In genomic region chr5:36719601-36720000, GRCm38 (mm10) we compare ENCODE assay signal across 28 mouse cellular contexts. TPM values are rescaled to one million over a fixed set of nuclear protein-coding genes. Genes with fewer than 3 reads are reported as not detected.
DNase-seq lines count a peak whose midpoint lies in the region; ATAC-seq and TF ChIP-seq lines count a peak whose summit lies in the region.
"Had no signal": no experiment of that assay in that cellular context is flagged by ENCODE, and none has a peak within 500 bp of the region (broad histone marks: within the 10 kb centered on the region; RNA-seq: fewer than 3 reads in every experiment).

No protein-coding gene starts in this region.

- TF ChIP-seq CTCF in liver, postnatal 0 days (IDR thresholded peaks at IDR 0.05; ENCODE audit: low read depth): no peak
- no peak for TF ChIP-seq CTCF in thymus, adult 2 months (IDR thresholded peaks at IDR 0.05; ENCODE audit: borderline replicate concordance, control insufficient read depth, extremely low read depth, insufficient read depth, low read length, poor library complexity)

- 77% methylated on average over 3 of the region's 3 CpGs for WGBS in liver, embryonic 13.5 days (ENCODE audit: insufficient replicate concordance)
- WGBS in liver, postnatal 0 days (ENCODE audit: insufficient replicate concordance): 88% methylated on average over 3 of the region's 3 CpGs
- WGBS in thymus, adult 2 months: 94% methylated on average over 3 of the region's 3 CpGs

- peaks cover 32% of the 10 kb centered on the region for H3K27me3 ChIP-seq in erythroblast, embryonic 14.5 days (ENCODE audit: control insufficient read depth)
- H3K27me3 ChIP-seq in liver, embryonic 13.5 days: peaks cover 25% of the 10 kb centered on the region
- H3K27me3 ChIP-seq in liver, postnatal 0 days (ENCODE audit: insufficient read depth, low read length): no peaks in the 10 kb centered on the region
- H3K27me3 ChIP-seq in thymus, adult 2 months (ENCODE audit: control insufficient read depth, insufficient read depth, low read length): no peaks in the 10 kb centered on the region; the same call in 1 of the 2 replicates
- H3K27me3 ChIP-seq: embryonic facial prominence, embryonic 13.5 days; heart, embryonic 13.5 days had no signal

- no peaks in the 10 kb centered on the region for H3K9me3 ChIP-seq in erythroblast, embryonic 14.5 days (ENCODE audit: control insufficient read depth, low read length)
- H3K9me3 ChIP-seq in liver, embryonic 13.5 days (replicated peaks): no peaks in the 10 kb centered on the region
- no peaks in the 10 kb centered on the region for H3K9me3 ChIP-seq in liver, postnatal 0 days (ENCODE audit: low read length)
- H3K9me3 ChIP-seq: embryonic facial prominence, embryonic 10.5 days; embryonic facial prominence, embryonic 13.5 days; heart, embryonic 13.5 days had no signal

- peak overlapping the region; percentile 99 for H3K27ac ChIP-seq in liver, embryonic 13.5 days
- H3K27ac ChIP-seq in liver, postnatal 0 days (ENCODE audit: low read depth): peak overlapping the region; percentile 12; the same call in 1 of the 2 replicates
- no peak overlapping the region for H3K27ac ChIP-seq in thymus, adult 2 months (ENCODE audit: control insufficient read depth, insufficient read depth, low read length)
- H3K27ac ChIP-seq: embryonic facial prominence, embryonic 10.5 days; embryonic facial prominence, embryonic 13.5 days; gastrocnemius, adult 2 months; hindbrain, embryonic 14.5 days; hindbrain, postnatal 0 days had no signal

- TF ChIP-seq POLR2A in thymus, adult 2 months (IDR thresholded peaks at IDR 0.05; ENCODE audit: control insufficient read depth, extremely low read depth, insufficient read depth, low read length, poor library complexity): no peak

- peak overlapping the region; percentile 72 for H3K4me2 ChIP-seq in liver, embryonic 13.5 days
- peak overlapping the region; percentile 61 for H3K4me2 ChIP-seq in liver, postnatal 0 days (ENCODE audit: low read depth, low read length)
- H3K4me2 ChIP-seq: embryonic facial prominence, embryonic 13.5 days; hindbrain, embryonic 14.5 days had no signal

- peak; percentile 71 for DNase-seq in adrenal gland, adult 2 months
- DNase-seq in adrenal gland, postnatal 10 days: no peak
- DNase-seq in liver, embryonic 13.5 days: no peak
- no peak for DNase-seq in liver
- DNase-seq in liver, postnatal 0 days: no peak
- DNase-seq in thymus, adult 2 months: no peak
- DNase-seq: cerebellum, adult 11 months; cerebellum, adult 8-10 months; cerebellum, postnatal 10 days; cerebellum, postnatal 36 days; embryo, embryonic 11 days; forebrain, postnatal 0 days; gastrocnemius, postnatal 14 days; heart, adult 18-20 months; heart, postnatal 14 days; heart, postnatal 4 days had no signal

- peak overlapping the region; percentile 27 for H3K4me3 ChIP-seq in erythroblast, embryonic 14.5 days (replicated peaks)
- H3K4me3 ChIP-seq in liver, embryonic 13.5 days (replicated peaks): no peak overlapping the region
- no peak overlapping the region for H3K4me3 ChIP-seq in liver, postnatal 0 days (ENCODE audit: low read depth, low read length)
- H3K4me3 ChIP-seq in thymus, adult 2 months (ENCODE audit: control insufficient read depth, insufficient read depth, low read length): no peak overlapping the region
- H3K4me3 ChIP-seq: embryonic facial prominence, embryonic 10.5 days; embryonic facial prominence, embryonic 13.5 days; gastrocnemius, adult 2 months; heart, embryonic 13.5 days had no signal

- H3K9ac ChIP-seq in liver, embryonic 13.5 days: peak overlapping the region; percentile 69
- no peak overlapping the region; the same call in 1 of the 2 replicates for H3K9ac ChIP-seq in liver, postnatal 0 days (replicated peaks)
- H3K9ac ChIP-seq: embryonic facial prominence, embryonic 13.5 days; forebrain, postnatal 0 days; heart, embryonic 13.5 days; hindbrain, embryonic 14.5 days had no signal

- ATAC-seq in erythroblast, adult 5-6 weeks (replicated peaks; ENCODE audit: low FRiP score, poor library complexity, severe bottlenecking): no peak
- ATAC-seq in liver, embryonic 13.5 days (ENCODE audit: low read depth): no peak
- no peak for ATAC-seq in liver, postnatal 0 days
- ATAC-seq: activated CD4-positive, CD25-positive, alpha-beta regulatory T cell, adult 4 months; forebrain, embryonic 14.5 days; forebrain, postnatal 0 days; hindbrain, postnatal 0 days; inflammation-experienced regulatory T-cells, adult 6 months; intestine, embryonic 16.5 days had no signal

- peaks cover 95% of the 10 kb centered on the region for H3K4me1 ChIP-seq in erythroblast, embryonic 14.5 days (ENCODE audit: control insufficient read depth)
- peaks cover 93% of the 10 kb centered on the region for H3K4me1 ChIP-seq in liver, embryonic 13.5 days (replicated peaks)
- H3K4me1 ChIP-seq in liver, postnatal 0 days (ENCODE audit: insufficient read depth): peaks cover 60% of the 10 kb centered on the region
- H3K4me1 ChIP-seq in thymus, adult 2 months (replicated peaks; ENCODE audit: control insufficient read depth, insufficient read depth, low read length): peaks cover 7% of the 10 kb centered on the region
- H3K4me1 ChIP-seq: embryonic facial prominence, embryonic 13.5 days had no signal

- peaks cover 9% of the 10 kb centered on the region for H3K36me3 ChIP-seq in erythroblast, embryonic 14.5 days (ENCODE audit: control insufficient read depth)
- no peaks in the 10 kb centered on the region for H3K36me3 ChIP-seq in liver, embryonic 13.5 days
- no peaks in the 10 kb centered on the region for H3K36me3 ChIP-seq in liver, postnatal 0 days (replicated peaks; ENCODE audit: insufficient read depth, low read length)
- H3K36me3 ChIP-seq in thymus, adult 2 months (ENCODE audit: control insufficient read depth, insufficient read depth, low read length): no peaks in the 10 kb centered on the region
- H3K36me3 ChIP-seq: embryonic facial prominence, embryonic 10.5 days; embryonic facial prominence, embryonic 13.5 days; heart, embryonic 13.5 days had no signal

- TF ChIP-seq EP300 in liver, postnatal 0 days (IDR thresholded peaks at IDR 0.05; ENCODE audit: low read depth): no peak

RNA-seq across cellular contexts. Expression of gene D5Ertd579e, which starts 23.8 kb away (rescaled TPM):
- 10 to 100 TPM; 64.4 to 83.5 TPM for total RNA-seq in adrenal gland, adult 2 months (2021)
- 13.7 and 13.9 TPM in 2 replicates for polyA plus RNA-seq in adrenal gland, adult 2 months (2012; rRNA removed)
- total RNA-seq in adrenal gland, postnatal 10 days (2021): 10 to 100 TPM; 49.6 to 64.1 TPM
- polyA plus RNA-seq in erythroblast, embryonic 14.5 days (2012): 1.6 and 2.0 TPM in 2 replicates
- total RNA-seq in erythroblast, adult 5-6 weeks (2015; ENCODE audit: low replicate concordance): 121 and 122 TPM in 2 replicates
- total RNA-seq in erythroblast, adult 5-6 weeks (2017; ENCODE audit: low replicate concordance): 221 and 226 TPM in 2 replicates
- 21.9 and 25.3 TPM in 2 replicates for polyA plus RNA-seq in liver, embryonic 13.5 days (2015; fragmentation: Nextera tagmentation; extraction: Ambion mirVana)
- polyA plus RNA-seq in liver, postnatal 0 days (2015; fragmentation: Nextera tagmentation; extraction: Ambion mirVana): 15.9 and 18.5 TPM in 2 replicates
- polyA plus RNA-seq in thymus, adult 2 months (2012; rRNA removed): 22.9 and 26.8 TPM in 2 replicates

RNA-seq across cellular contexts. Expression of gene Bloc1s4, which starts 28.8 kb away (rescaled TPM):
- total RNA-seq in adrenal gland, adult 2 months (2021): 10 to 100 TPM; 21.9 to 27.5 TPM
- polyA plus RNA-seq in adrenal gland, adult 2 months (2012; rRNA removed): 64.9 and 70.9 TPM in 2 replicates
- total RNA-seq in adrenal gland, postnatal 10 days (2021): 10 to 100 TPM; 22.6 to 27.2 TPM
- 3.2 and 3.5 TPM in 2 replicates for polyA plus RNA-seq in erythroblast, embryonic 14.5 days (2012)
- total RNA-seq in erythroblast, adult 5-6 weeks (2015; ENCODE audit: low replicate concordance): 2.3 TPM in 2 replicates
- total RNA-seq in erythroblast, adult 5-6 weeks (2017; ENCODE audit: low replicate concordance): 8.3 and 10.0 TPM in 2 replicates
- 15.5 and 16.7 TPM in 2 replicates for polyA plus RNA-seq in liver, embryonic 13.5 days (2015; fragmentation: Nextera tagmentation; extraction: Ambion mirVana)
- polyA plus RNA-seq in liver, postnatal 0 days (2015; fragmentation: Nextera tagmentation; extraction: Ambion mirVana): 14.6 and 17.9 TPM in 2 replicates
- polyA plus RNA-seq in thymus, adult 2 months (2012; rRNA removed): 30.9 and 37.8 TPM in 2 replicates
